Mouse (Mus musculus): ENCODE results near the gene Ccdc172. TPM values are rescaled to one million over a fixed set of nuclear protein-coding genes. Genes with fewer than 3 reads are reported as not detected.

The Ccdc172 gene
- polyA plus RNA-seq, 1 experiment from 2014 or later: not detected

GRCm38 (mm10) chr19:58586046-58586445 is 74.3 kb downstream of the Ccdc172 start:
- H3K27ac ChIP-seq (ENCODE audit: low read depth, low read length): no peak overlapping the region
- DNase-seq (ENCODE audit: low spot score): no peak
- no peak overlapping the region for H3K4me3 ChIP-seq (ENCODE audit: low read depth, low read length)
- 66% methylated on average over 2 of the region's 2 CpGs for WGBS
- no peak for ATAC-seq (replicated peaks; ENCODE audit: low FRiP score)
- no peaks in the 10 kb centered on the region for H3K27me3 ChIP-seq (replicated peaks; ENCODE audit: control insufficient read depth, insufficient read depth, low read length)
- H3K9me3 ChIP-seq (ENCODE audit: control insufficient read depth, low read length): no peaks in the 10 kb centered on the region
- no peaks in the 10 kb centered on the region for H3K4me1 ChIP-seq (replicated peaks; ENCODE audit: control insufficient read depth, insufficient read depth, low read length)
- H3K4me2 ChIP-seq: no peak overlapping the region
- no peak overlapping the region for H3K9ac ChIP-seq (ENCODE audit: low read depth, low read length)
- H3K36me3 ChIP-seq (ENCODE audit: control insufficient read depth, insufficient read depth, low read length): no peaks in the 10 kb centered on the region

- Histone ChIP-seq H3K27me3 (replicated peaks; ENCODE audit: control insufficient read depth, insufficient read depth, low read length) (no peaks in the 10 kb centered on the region), H3K4me2 (no peak overlapping the region), H3K9me3 (ENCODE audit: control insufficient read depth, low read length) (peaks cover 7% of the 10 kb centered on the region), H3K4me1 (replicated peaks; ENCODE audit: control insufficient read depth, insufficient read depth, low read length) (no peaks in the 10 kb centered on the region), H3K9ac (ENCODE audit: low read depth, low read length) (no peak overlapping the region), H3K27ac (ENCODE audit: low read depth, low read length) (no peak overlapping the region), H3K4me3 (ENCODE audit: low read depth, low read length) (no peak overlapping the region), H3K36me3 (ENCODE audit: control insufficient read depth, insufficient read depth, low read length) (no peaks in the 10 kb centered on the region)
- ATAC-seq (replicated peaks; ENCODE audit: low FRiP score) (no peak), DNase-seq (ENCODE audit: low spot score) (no peak)
- WGBS: 72% methylated on average over 6 of the region's 6 CpGs
Observed at GRCm38 (mm10) chr19:58590251-58590936, 78.6 kb downstream of the Ccdc172 start.

- Histone ChIP-seq H3K9me3 (ENCODE audit: control insufficient read depth, low read length) (peaks cover 6% of the 10 kb centered on the region; the same call in 1 of the 2 replicates), H3K4me2 (no peak overlapping the region), H3K36me3 (ENCODE audit: control insufficient read depth, insufficient read depth, low read length) (no peaks in the 10 kb centered on the region), H3K27me3 (replicated peaks; ENCODE audit: control insufficient read depth, insufficient read depth, low read length) (no peaks in the 10 kb centered on the region), H3K9ac (ENCODE audit: low read depth, low read length) (no peak overlapping the region), H3K27ac (ENCODE audit: low read depth, low read length) (no peak overlapping the region), H3K4me3 (ENCODE audit: low read depth, low read length) (no peak overlapping the region), H3K4me1 (replicated peaks; ENCODE audit: control insufficient read depth, insufficient read depth, low read length) (no peaks in the 10 kb centered on the region)
- ATAC-seq (replicated peaks; ENCODE audit: low FRiP score) (no peak), DNase-seq (ENCODE audit: low spot score) (no peak)
- 77% methylated on average over 5 of the region's 5 CpGs for WGBS
Observed at GRCm38 (mm10) chr19:58600381-58600780, 88.6 kb downstream of the Ccdc172 start.

Other genes with a start within 250 kb of the Ccdc172 start
- 10.7 and 11.4 TPM in 2 replicates for gene Gfra1, start 56.1 kb upstream of the Ccdc172 start, polyA plus RNA-seq (2014; fragmentation: Nextera tagmentation; extraction: Ambion mirVana)
- gene Pnlip, start 140.5 kb downstream of the Ccdc172 start, polyA plus RNA-seq (2014; fragmentation: Nextera tagmentation; extraction: Ambion mirVana): 0.18 TPM in 1 of 2 replicates, not detected in the other
- gene Pnliprp1, start 216.9 kb downstream of the Ccdc172 start, polyA plus RNA-seq (2014; fragmentation: Nextera tagmentation; extraction: Ambion mirVana): 25.8 and 27.5 TPM in 2 replicates
- 5.6 and 5.8 TPM in 2 replicates for gene Pnliprp2, start 247.7 kb downstream of the Ccdc172 start, polyA plus RNA-seq (2014; fragmentation: Nextera tagmentation; extraction: Ambion mirVana)